Mouse (Mus musculus): ENCODE data around the gene Kctd4. TPM values are rescaled to one million over a fixed set of nuclear protein-coding genes. Genes with fewer than 3 reads are reported as not detected.
"Not testable (repeated sequence)": the region's sequence is repeated elsewhere in the genome, so short reads cannot be mapped to it uniquely, and the experiment has no call there.

The Kctd4 gene
- polyA plus RNA-seq (2015; fragmentation: Nextera tagmentation; extraction: Ambion mirVana) = 0.27 and 0.41 TPM in 2 replicates

GRCm38 (mm10) chr14:75954766-75955165, at the start of gene Kctd4:
Kctd4 (plus strand) TSS chr14:75955009.
- H3K4me3 ChIP-seq (ENCODE audit: low read length) = no peak within 1 kb of the TSS
- no peak for ATAC-seq (ENCODE audit: low FRiP score, low TSS enrichment)
- WGBS = 85% methylated on average over 7 of the region's 7 CpGs
- no peaks in the 10 kb centered on the region for H3K27me3 ChIP-seq (ENCODE audit: insufficient read depth, low read length)
- H3K36me3 ChIP-seq (ENCODE audit: insufficient read depth, low read length) = no peaks in the 10 kb centered on the region
- H3K9me3 ChIP-seq (ENCODE audit: low read length) = no peaks in the 10 kb centered on the region
- H3K27ac ChIP-seq (ENCODE audit: low read length) = no peak within 1 kb of the TSS
- no peaks in the 10 kb centered on the region for H3K4me1 ChIP-seq (ENCODE audit: insufficient read depth, low read length)
- no peak within 1 kb of the TSS for H3K9ac ChIP-seq (replicated peaks; ENCODE audit: low read length)
- no peak within 1 kb of the TSS for H3K4me2 ChIP-seq (replicated peaks; ENCODE audit: low read depth, low read length)

- Histone ChIP-seq H3K4me1 (ENCODE audit: insufficient read depth, low read length) (0 out of 2 replicates have a peak, but pooled peaks cover 5% of the 10 kb centered on the region), H3K36me3 (ENCODE audit: insufficient read depth, low read length) (peaks cover 17% of the 10 kb centered on the region), H3K4me2 (replicated peaks; ENCODE audit: low read depth, low read length) (no peak overlapping the region), H3K27me3 (ENCODE audit: insufficient read depth, low read length) (no peaks in the 10 kb centered on the region), H3K4me3 (ENCODE audit: low read length) (no peak overlapping the region), H3K27ac (ENCODE audit: low read length) (no peak overlapping the region), H3K9ac (replicated peaks; ENCODE audit: low read length) (no peak overlapping the region), H3K9me3 (ENCODE audit: low read length) (no peaks in the 10 kb centered on the region)
- ATAC-seq (ENCODE audit: low FRiP score, low TSS enrichment) = no peak
- 83% methylated on average over 8 of the region's 8 CpGs for WGBS
Measured at GRCm38 (mm10) chr14:75906931-75907330, 47.9 kb upstream of the Kctd4 start.

- no peak overlapping the region for H3K4me2 ChIP-seq (replicated peaks; ENCODE audit: low read depth, low read length)
- no peaks in the 10 kb centered on the region for H3K9me3 ChIP-seq (ENCODE audit: low read length)
- WGBS = 86% methylated on average over 6 of the region's 6 CpGs
- no peaks in the 10 kb centered on the region for H3K27me3 ChIP-seq (ENCODE audit: insufficient read depth, low read length)
- H3K4me1 ChIP-seq (ENCODE audit: insufficient read depth, low read length) = no peaks in the 10 kb centered on the region
- peaks cover 5% of the 10 kb centered on the region for H3K36me3 ChIP-seq (ENCODE audit: insufficient read depth, low read length)
- no peak overlapping the region for H3K9ac ChIP-seq (replicated peaks; ENCODE audit: low read length)
- no peak for ATAC-seq (ENCODE audit: low FRiP score, low TSS enrichment)
- no peak overlapping the region for H3K27ac ChIP-seq (ENCODE audit: low read length)
- no peak overlapping the region for H3K4me3 ChIP-seq (ENCODE audit: low read length)
Measured at GRCm38 (mm10) chr14:75911968-75912367, 42.8 kb upstream of the Kctd4 start.

- Histone ChIP-seq H3K4me2 (replicated peaks; ENCODE audit: low read depth, low read length) (no peak overlapping the region), H3K4me1 (ENCODE audit: insufficient read depth, low read length) (no peaks in the 10 kb centered on the region), H3K27me3 (ENCODE audit: insufficient read depth, low read length) (no peaks in the 10 kb centered on the region), H3K27ac (ENCODE audit: low read length) (no peak overlapping the region), H3K9ac (replicated peaks; ENCODE audit: low read length) (no peak overlapping the region), H3K36me3 (ENCODE audit: insufficient read depth, low read length) (peaks cover 5% of the 10 kb centered on the region), H3K9me3 (ENCODE audit: low read length) (no peaks in the 10 kb centered on the region), H3K4me3 (ENCODE audit: low read length) (no peak overlapping the region)
- WGBS = 97% methylated on average over 2 of the region's 2 CpGs
- no peak for ATAC-seq (ENCODE audit: low FRiP score, low TSS enrichment)
Measured at GRCm38 (mm10) chr14:75912665-75913064, 42.1 kb upstream of the Kctd4 start.

GRCm38 (mm10) chr14:75923314-75924052, 31.3 kb upstream of the Kctd4 start:
- no peak for ATAC-seq (ENCODE audit: low FRiP score, low TSS enrichment)

GRCm38 (mm10) chr14:75929713-75930112, 25.1 kb upstream of the Kctd4 start:
- not testable (repeated sequence) for H3K9me3 ChIP-seq (ENCODE audit: low read length); ATAC-seq (ENCODE audit: low FRiP score, low TSS enrichment); H3K27ac ChIP-seq (ENCODE audit: low read length); H3K36me3 ChIP-seq (ENCODE audit: insufficient read depth, low read length); H3K4me2 ChIP-seq (replicated peaks; ENCODE audit: low read depth, low read length); H3K4me1 ChIP-seq (ENCODE audit: insufficient read depth, low read length); H3K4me3 ChIP-seq (ENCODE audit: low read length); H3K9ac ChIP-seq (replicated peaks; ENCODE audit: low read length); H3K27me3 ChIP-seq (ENCODE audit: insufficient read depth, low read length)
- WGBS = 91% methylated on average over 8 of the region's 8 CpGs

More at GRCm38 (mm10) chr14:75923314-75924052, 31.3 kb upstream of the Kctd4 start:
- Histone ChIP-seq H3K4me2 (replicated peaks; ENCODE audit: low read depth, low read length) (no peak overlapping the region), H3K36me3 (ENCODE audit: insufficient read depth, low read length) (no peaks in the 10 kb centered on the region), H3K9me3 (ENCODE audit: low read length) (no peaks in the 10 kb centered on the region), H3K4me1 (ENCODE audit: insufficient read depth, low read length) (no peaks in the 10 kb centered on the region), H3K4me3 (ENCODE audit: low read length) (no peak overlapping the region), H3K27me3 (ENCODE audit: insufficient read depth, low read length) (no peaks in the 10 kb centered on the region), H3K9ac (replicated peaks; ENCODE audit: low read length) (no peak overlapping the region), H3K27ac (ENCODE audit: low read length) (no peak overlapping the region)
- 94% methylated on average over 1 of the region's 1 CpGs for WGBS

GRCm38 (mm10) chr14:75931266-75931665, 23.5 kb upstream of the Kctd4 start:
- H3K27me3 ChIP-seq (ENCODE audit: insufficient read depth, low read length) = no peaks in the 10 kb centered on the region
- H3K4me1 ChIP-seq (ENCODE audit: insufficient read depth, low read length) = no peaks in the 10 kb centered on the region

GRCm38 (mm10) chr14:75934359-75934758, 20.4 kb upstream of the Kctd4 start:
- no peak overlapping the region for H3K4me2 ChIP-seq (replicated peaks; ENCODE audit: low read depth, low read length)
- H3K27me3 ChIP-seq (ENCODE audit: insufficient read depth, low read length) = no peaks in the 10 kb centered on the region
- ATAC-seq (ENCODE audit: low FRiP score, low TSS enrichment) = no peak
- H3K9me3 ChIP-seq (ENCODE audit: low read length) = no peaks in the 10 kb centered on the region
- no peaks in the 10 kb centered on the region for H3K36me3 ChIP-seq (ENCODE audit: insufficient read depth, low read length)
- 88% methylated on average over 2 of the region's 2 CpGs for WGBS
- H3K4me1 ChIP-seq (ENCODE audit: insufficient read depth, low read length) = peaks cover 3% of the 10 kb centered on the region; the same call in 1 of the 2 replicates
- no peak overlapping the region for H3K4me3 ChIP-seq (ENCODE audit: low read length)
- no peak overlapping the region for H3K27ac ChIP-seq (ENCODE audit: low read length)
- H3K9ac ChIP-seq (replicated peaks; ENCODE audit: low read length) = no peak overlapping the region

More at GRCm38 (mm10) chr14:75931266-75931665, 23.5 kb upstream of the Kctd4 start:
- H3K9ac ChIP-seq (replicated peaks; ENCODE audit: low read length) = no peak overlapping the region
- ATAC-seq (ENCODE audit: low FRiP score, low TSS enrichment) = no peak
- H3K4me2 ChIP-seq (replicated peaks; ENCODE audit: low read depth, low read length) = no peak overlapping the region
- H3K9me3 ChIP-seq (ENCODE audit: low read length) = no peaks in the 10 kb centered on the region
- H3K4me3 ChIP-seq (ENCODE audit: low read length) = no peak overlapping the region
- H3K36me3 ChIP-seq (ENCODE audit: insufficient read depth, low read length) = no peaks in the 10 kb centered on the region
- WGBS = 96% methylated on average over 23 of the region's 23 CpGs
- H3K27ac ChIP-seq (ENCODE audit: low read length) = no peak overlapping the region

GRCm38 (mm10) chr14:75937714-75938113, 17.1 kb upstream of the Kctd4 start:
- H3K4me3 ChIP-seq (ENCODE audit: low read length) = no peak overlapping the region
- 5% methylated on average over 1 of the region's 1 CpGs for WGBS
- H3K27ac ChIP-seq (ENCODE audit: low read length) = peak overlapping the region; percentile 57; the same call in 1 of the 2 replicates
- ATAC-seq (ENCODE audit: low FRiP score, low TSS enrichment) = no peak
- no peak overlapping the region for H3K4me2 ChIP-seq (replicated peaks; ENCODE audit: low read depth, low read length)
- no peaks in the 10 kb centered on the region for H3K9me3 ChIP-seq (ENCODE audit: low read length)
- H3K36me3 ChIP-seq (ENCODE audit: insufficient read depth, low read length) = no peaks in the 10 kb centered on the region
- no peak overlapping the region for H3K9ac ChIP-seq (replicated peaks; ENCODE audit: low read length)
- no peaks in the 10 kb centered on the region for H3K27me3 ChIP-seq (ENCODE audit: insufficient read depth, low read length)
- peaks cover 3% of the 10 kb centered on the region; the same call in 1 of the 2 replicates for H3K4me1 ChIP-seq (ENCODE audit: insufficient read depth, low read length)

GRCm38 (mm10) chr14:75941500-75941899, 13.3 kb upstream of the Kctd4 start:
- H3K27ac ChIP-seq (ENCODE audit: low read length) = no peak overlapping the region
- H3K4me3 ChIP-seq (ENCODE audit: low read length) = no peak overlapping the region
- H3K9ac ChIP-seq (replicated peaks; ENCODE audit: low read length) = no peak overlapping the region
- H3K9me3 ChIP-seq (ENCODE audit: low read length) = no peaks in the 10 kb centered on the region
- H3K36me3 ChIP-seq (ENCODE audit: insufficient read depth, low read length) = no peaks in the 10 kb centered on the region
- 97% methylated on average over 1 of the region's 1 CpGs for WGBS
- no peaks in the 10 kb centered on the region for H3K27me3 ChIP-seq (ENCODE audit: insufficient read depth, low read length)
- no peak for ATAC-seq (ENCODE audit: low FRiP score, low TSS enrichment)
- H3K4me2 ChIP-seq (replicated peaks; ENCODE audit: low read depth, low read length) = no peak overlapping the region
- H3K4me1 ChIP-seq (ENCODE audit: insufficient read depth, low read length) = peaks cover 3% of the 10 kb centered on the region; the same call in 1 of the 2 replicates
